Mouse (Mus musculus) v-Abl transformed pro-B cells (cell line): ENCODE data around the gene Mfsd11.
"Not testable (repeated sequence)": the region's sequence is repeated elsewhere in the genome, so short reads cannot be mapped to it uniquely, and the experiment has no call there.

Experiments used
- in situ Hi-C, 2 experiments: fragments of 400-800 bp; cut with MboI; formaldehyde crosslinking; loops; one replicate each; pipeline ENCODE4 v1.15.1; 2025; ENCODE audit not compliant: unreplicated experiment in 2 of 2

The Mfsd11 gene

DNA sequence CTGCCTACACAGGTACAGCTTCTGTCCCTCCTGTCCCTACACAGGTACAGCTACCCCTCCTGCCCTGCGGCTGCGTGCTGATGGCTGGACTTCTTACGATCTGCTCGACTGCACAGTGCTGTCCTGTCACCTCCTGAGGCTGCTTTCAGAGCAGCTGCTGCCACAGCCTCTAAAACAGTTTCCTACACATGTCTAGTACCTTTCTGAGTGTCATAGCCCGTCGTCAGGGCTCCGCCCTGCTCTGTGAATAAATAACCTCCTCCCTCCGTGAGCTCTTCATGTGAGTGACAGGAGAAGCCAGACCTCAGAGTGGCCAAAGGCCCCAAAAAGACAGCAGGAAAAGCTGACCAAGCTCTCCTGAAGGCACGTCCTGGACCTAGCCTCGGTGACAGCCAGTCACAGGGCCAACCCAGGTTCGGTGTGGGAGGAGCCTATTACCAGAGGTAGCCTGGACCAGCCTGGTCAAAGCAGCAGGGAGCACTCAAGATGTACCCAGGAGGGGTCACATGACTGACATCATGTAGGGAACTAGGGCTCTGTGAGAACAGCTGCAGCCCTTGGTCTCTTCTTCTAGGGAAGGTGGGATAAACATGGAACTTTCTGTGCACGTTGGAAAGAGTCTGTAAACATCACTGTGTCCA, 13.8 kb downstream of the Mfsd11 start:
- in situ Hi-C loops: loop anchor here in 1 of 2 experiments (25.0 kb wide), 1 partner anchor 971 kb away; the partner anchor contains the start of genes Afmid, Birc5 and Tk1

DNA sequence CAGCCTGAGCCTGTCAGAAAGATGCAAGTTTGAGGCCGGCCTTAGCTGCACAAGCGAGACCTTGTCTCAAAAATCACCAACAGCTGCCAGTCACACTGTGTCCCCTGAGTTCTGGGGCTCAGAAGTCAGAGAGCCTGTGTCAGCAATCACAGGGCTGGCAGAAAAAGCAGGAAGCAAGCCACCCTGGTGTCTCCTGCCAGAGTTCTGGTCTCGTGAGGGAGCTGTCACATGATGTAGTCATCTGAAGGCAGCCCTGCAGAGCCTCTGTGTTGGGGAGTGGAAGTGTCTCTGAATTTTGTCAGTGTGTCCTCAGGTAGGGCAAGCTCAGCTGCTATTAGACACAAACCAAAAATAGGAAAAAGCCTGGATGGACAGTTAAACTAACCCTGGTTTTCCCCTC, 15.9 kb downstream of the Mfsd11 start:
- in situ Hi-C loops: loop anchor here in 1 of 2 experiments (25.0 kb wide), 1 partner anchor 969 kb away; the partner anchor contains the start of genes Afmid, Birc5 and Tk1

DNA sequence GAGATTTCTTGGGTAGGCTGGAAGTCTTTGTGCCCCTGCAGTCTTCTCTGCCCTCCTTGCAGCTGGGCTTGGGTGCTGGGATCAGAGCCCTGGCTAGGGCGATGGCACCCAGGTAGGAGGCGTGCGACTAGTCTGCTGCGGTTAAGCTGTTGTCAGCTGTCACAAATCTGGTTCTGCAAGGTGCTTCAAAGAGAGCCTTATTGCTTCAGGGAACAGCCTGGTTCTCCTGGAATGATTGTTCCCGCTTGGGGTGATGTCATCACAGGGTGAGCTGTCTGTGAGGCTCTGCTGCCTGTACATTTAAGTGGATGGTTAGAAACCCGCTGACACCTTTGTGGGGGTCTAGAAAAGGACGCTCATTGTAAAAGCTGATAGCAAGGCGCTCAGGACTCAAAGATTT, 17.0 kb downstream of the Mfsd11 start:
- in situ Hi-C loops: loop anchor here in 1 of 2 experiments (25.0 kb wide), 1 partner anchor 968 kb away; the partner anchor contains the start of genes Afmid, Birc5 and Tk1

DNA sequence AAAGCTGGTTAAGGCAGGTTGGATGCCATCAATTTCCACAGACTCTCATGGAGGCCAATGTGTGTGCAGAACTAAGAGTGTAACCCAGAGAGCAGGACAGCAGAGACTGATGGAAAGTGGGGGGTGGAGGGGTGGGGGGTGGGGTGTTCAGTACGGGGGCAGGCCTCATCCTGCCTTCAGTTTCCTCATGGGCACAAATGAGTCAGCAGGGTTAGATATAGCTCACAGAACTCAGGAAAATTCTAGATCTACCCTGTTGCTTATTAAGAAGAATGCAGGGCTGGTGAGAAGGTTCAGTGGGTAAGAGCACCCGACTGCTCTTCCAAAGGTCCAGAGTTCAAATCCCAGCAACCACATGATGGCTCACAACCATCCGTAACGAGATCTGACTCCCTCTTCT, 17.4 kb downstream of the Mfsd11 start:
- in situ Hi-C loops: loop anchor here in 1 of 2 experiments (25.0 kb wide), 1 partner anchor 968 kb away; the partner anchor contains the start of genes Afmid, Birc5 and Tk1

DNA sequence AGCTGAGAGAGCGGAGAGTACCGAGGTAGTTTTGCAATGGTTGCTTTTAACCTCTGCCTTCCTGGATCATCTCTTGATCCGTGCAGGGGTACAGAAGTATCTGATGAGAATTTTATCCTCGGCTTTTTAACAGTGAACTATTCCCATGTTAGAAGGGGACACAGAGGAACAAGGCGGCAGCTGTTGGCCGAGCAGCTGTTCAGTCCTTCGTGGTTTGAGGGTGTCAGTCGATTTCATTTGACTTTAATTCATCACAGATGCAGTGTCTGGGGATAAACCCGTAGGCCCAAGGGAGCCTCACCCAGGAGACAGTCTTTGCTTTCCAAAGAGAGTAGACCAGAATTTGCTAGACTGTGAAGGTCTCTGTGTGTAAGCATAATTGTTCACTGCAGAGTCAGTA, 19.3 kb downstream of the Mfsd11 start:
- in situ Hi-C loops: loop anchor here in 1 of 2 experiments (25.0 kb wide), 1 partner anchor 966 kb away; the partner anchor contains the start of genes Afmid, Birc5 and Tk1

DNA sequence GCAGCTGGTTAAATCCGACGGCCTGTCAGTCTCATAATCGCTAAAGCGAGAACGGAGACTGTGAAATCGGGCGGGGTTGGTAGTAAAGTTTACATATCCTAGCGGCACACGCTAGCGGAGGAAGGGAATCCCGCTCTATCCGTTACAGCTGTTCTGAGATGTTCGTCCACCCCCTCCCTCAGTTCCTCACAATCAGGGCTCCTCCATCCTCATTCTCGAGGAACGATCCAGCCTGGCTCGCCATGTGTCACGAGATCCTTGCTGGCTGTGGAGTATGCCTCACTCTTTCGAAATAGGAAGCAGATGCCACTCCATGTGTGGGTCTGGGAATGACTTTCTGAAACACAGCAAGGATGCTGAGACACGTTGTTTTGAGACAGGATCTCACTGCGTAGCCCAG, 21.7 kb downstream of the Mfsd11 start:
- in situ Hi-C loops: loop anchor here in 1 of 2 experiments (25.0 kb wide), 1 partner anchor 963 kb away; the partner anchor contains the start of genes Afmid, Birc5 and Tk1

DNA sequence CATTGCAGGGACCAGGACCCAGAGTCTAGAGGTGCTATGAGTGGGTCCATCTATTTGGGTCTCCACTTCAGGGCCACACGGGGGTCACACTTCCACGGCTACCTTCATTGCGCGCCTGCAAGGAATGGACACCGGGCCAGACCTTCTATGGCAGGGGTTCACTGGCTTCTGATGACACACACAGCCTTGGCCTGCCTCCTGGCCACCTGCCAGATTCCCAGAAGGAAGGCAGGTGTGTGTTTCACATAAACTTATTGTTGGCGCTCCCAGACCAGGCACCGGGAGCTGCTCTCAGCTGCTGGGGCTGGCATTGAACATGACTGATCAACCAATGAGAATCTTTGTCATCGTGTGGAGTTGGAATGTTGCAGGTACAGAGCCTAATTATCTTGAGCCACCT, 26.2 kb downstream of the Mfsd11 start:
- in situ Hi-C loops: loop anchor here (25.0 kb wide), 2 partner anchors 309 to 484 kb away; partner anchors contain the start of gene Sept9 (in 1 of the 2)

DNA sequence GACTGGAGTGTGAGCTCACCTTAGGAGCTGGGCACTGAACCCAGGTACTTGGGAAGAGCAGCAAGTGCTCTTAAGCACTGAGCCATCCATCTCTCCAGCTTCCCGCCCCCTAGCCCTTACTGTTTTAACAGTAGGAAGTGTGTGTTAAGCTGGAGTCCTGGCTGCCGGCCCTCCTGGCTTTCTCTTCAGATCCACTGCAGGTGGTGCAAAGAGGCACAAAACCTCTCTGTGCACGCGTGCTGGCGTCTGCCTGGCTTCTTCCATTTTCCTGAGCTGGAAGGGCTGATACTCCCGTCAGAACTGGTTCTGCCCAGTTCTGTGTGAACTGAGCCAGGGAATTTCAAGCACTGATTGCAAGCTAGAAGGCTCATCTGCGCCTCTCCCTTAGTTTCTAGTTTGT, 28.6 kb downstream of the Mfsd11 start:
- in situ Hi-C loops: loop anchor here (10.0 to 25.0 kb wide), 4 partner anchors 134 to 481 kb away; partner anchors contain the start of gene Sept9 (in 1 of the 2)

DNA sequence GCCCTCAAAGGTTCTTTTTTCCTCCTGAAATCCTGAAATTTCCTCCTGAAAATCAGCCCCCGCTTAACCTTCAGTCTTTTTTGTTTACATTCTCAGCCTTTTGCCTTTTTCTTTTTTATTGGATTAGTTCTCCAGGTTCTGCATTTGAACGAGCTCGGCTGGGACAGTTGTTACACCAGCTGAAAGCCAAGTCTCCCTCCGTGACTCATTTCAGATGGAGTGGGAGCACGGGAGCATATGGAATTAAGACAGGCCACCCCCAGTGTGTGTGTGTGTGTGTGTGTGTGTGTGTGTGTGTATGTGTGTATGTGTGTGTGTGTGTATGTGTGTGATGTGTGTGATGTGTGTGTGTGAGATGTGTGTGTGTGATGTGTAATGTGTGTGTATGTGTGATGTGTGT, 29.2 kb downstream of the Mfsd11 start:
- in situ Hi-C loops: loop anchor here (10.0 to 25.0 kb wide), 4 partner anchors 133 to 481 kb away; partner anchors contain the start of gene Sept9 (in 1 of the 2)

DNA sequence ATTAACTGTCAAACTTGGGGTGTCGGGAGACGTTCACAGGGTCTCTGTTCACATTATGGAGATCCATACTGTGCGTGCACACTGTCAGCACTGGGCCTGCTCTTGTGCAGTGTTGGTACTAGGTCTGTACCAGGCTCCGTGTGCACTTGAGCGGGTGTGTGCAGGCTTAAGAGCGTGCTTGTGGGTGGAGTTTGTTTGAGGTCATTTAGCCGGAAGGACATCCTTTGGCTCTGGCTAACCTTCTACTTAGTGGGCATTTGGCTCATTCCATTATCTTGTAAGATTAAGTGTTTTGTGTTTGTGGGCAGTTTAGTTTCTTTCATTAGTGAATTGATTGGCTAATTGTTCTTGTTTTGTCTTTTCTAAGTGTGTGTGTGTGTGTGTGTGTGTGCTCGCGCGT, 30.2 kb downstream of the Mfsd11 start:
- in situ Hi-C loops: loop anchor here (10.0 to 25.0 kb wide), 4 partner anchors 132 to 480 kb away; partner anchors contain the start of gene Sept9 (in 1 of the 2)

DNA sequence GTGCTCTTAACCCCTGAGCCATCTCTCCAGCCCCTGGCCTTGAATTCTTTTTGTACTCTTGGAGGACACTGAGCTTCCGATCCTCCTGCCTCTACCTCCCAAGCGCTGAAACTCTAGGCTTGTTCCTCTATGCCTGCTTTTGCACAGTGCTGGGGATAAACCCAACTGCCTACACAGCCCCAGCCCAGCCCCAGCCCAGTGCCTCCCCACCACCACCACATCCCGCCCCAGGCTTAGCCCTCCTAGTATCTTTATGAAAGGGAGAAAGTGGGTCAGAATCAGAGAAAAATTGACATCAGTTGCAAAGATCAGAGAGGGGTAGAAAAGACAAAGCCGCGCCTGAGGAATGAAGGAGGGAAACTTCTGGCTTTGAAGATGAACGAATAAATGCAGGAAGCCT, 31.8 kb downstream of the Mfsd11 start:
- in situ Hi-C loops: loop anchor here (10.0 to 25.0 kb wide), 4 partner anchors 131 to 478 kb away; partner anchors contain the start of gene Sept9 (in 1 of the 2)

DNA sequence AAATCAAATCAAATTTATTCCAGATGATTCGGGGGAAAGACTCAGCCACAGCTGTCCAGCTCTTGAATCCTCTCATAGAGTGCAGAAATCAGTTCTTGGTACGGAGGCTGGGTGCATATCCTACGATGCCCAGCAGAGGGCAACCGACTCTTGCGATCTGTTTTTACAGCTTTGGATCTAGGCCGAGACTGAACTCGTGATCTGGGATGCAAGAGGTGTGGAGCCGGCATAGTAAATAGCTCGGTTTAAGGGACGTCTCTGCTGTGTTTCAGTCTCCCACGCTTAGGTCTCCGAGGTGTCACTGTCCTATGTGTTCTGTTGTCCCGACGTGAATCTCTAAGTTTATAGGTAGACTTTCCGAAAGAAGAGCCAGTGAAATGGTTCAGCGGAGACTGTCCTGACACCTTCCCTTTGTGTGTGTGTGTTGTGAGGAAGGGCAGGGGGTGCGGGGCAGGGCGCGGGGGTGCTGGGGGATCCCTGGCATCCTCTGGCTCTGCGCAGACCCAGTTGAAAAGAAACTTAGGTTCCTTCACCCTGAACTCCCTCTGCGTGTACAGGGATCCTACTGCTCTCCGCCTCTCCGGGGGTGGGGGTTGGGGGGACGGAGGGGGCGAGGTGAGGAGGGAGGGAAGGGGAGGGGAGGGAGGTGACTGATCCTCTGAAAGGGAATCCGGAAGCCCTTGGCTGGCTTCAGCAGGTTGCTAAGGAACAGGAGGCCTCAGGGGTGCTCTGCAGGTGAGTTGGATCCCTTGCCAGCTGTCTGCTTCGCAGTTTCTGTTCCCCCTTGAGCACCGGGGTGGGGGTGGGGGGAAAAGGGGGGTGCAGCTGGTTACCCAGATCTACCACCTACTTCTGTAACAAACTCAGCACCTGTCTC, 33.3 kb downstream of the Mfsd11 start:
- in situ Hi-C loops: loop anchor here (5.0 to 25.0 kb wide), 6 partner anchors 129 to 477 kb away; partner anchors contain the start of gene Sept9 (in 1 of the 2)

DNA sequence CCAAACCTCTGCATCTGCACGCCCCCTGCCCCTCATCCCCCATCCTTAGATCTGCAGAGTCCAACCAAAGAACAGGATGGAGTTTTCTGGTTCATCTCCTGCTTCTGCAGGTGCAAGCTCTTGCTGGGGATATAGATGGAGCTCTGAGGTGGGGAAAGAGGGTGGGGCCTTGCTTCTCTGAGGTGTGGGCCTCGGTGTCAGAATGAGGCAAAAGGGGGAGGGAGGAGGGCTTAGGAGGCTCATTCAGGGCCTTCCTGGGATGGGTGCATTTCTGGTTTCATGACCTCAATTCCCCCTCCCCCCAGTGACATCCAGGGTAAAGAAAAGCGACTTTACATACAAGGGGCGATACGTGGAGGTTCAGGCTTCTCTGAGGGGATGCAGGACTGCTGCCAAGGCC, 34.9 kb downstream of the Mfsd11 start:
- in situ Hi-C loops: loop anchor here (5.0 to 25.0 kb wide), 6 partner anchors 128 to 475 kb away; partner anchors contain the start of gene Sept9 (in 1 of the 2)

DNA sequence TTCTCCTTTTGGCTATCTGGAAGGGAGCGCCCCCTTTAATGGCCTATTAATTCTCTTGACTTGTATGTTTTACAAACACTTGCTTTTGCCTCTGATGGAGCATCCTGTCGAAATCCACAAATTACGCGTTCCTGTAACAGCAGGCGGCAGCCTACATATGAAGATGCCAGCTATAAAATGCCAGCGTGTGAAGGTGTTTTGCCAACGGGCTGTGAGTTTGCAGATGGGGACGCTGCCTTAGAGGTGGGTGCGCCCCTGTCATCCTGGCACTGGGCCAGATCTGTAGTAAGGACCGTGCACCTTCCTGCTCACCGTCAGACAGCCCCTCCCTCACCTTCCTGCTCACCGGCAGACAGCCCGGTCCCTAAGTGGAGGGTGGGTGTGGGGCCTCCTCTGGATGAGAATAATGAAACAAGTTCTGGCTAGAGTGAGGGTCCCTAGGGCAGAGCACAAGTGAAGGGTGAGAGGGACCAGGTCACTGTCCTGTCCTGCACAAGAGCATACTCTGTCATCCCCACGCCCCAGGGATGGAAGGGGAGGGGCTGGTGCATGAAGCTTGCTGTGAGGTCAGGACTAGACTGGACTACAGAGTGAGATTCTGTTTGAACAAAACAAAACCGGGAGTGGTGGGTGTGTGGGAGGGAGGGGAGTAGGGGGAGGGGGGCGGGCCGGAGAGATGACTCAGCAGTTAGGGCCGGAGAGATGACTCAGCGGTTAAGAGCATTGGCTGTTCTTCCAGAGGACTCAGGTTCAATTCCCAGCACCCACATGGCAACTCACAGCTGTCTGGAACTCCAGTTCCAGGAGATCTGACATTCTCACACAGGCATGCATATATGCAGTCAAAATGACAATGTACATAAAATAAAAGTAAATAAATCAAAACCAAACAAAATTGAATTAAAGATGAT, 41.5 kb downstream of the Mfsd11 start:
- in situ Hi-C loops: loop anchor here (25.0 kb wide), 2 partner anchors 294 to 469 kb away; partner anchors contain the start of gene Sept9 (in 1 of the 2)

DNA sequence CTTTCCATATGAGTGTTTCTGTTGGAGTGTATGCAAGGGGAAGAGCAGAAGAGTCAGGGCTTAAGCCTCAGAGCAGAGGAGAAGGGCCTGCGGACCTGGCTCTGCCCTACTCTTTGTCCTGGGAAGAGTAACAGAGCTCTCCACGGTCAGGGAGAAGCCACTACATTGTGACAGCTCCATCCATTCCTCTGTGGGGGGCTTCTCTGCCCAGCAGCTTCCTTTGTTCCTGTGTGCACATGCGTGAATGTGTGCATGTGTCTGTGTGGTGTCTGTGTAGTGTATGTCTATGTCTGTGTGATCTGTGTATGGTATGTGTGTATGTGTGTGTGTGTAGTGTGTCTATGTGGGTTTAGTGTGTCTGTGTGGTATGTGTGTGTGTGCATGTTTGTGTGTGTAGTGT, 43.2 kb downstream of the Mfsd11 start:
- in situ Hi-C loops: loop anchor here (25.0 kb wide), 2 partner anchors 292 to 467 kb away; partner anchors contain the start of gene Sept9 (in 1 of the 2)

DNA sequence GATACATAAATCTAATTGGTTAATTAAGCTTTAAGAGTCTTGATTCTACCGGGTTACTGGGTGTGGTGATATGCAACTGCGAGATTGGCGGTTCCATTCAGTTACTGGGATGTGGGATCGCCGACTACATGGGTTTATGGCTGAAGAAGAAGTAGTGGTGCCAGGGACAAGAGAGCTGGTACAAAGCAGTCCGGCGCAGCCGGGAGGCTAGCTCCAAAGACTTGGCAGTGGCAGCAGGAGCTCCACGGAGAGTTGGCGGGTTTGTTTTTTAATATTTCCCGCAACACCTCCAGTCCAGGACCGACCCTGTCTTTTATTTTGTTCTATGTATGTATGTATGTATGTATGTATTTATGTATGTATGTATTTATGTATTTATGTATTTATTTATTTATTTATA, 47.0 kb downstream of the Mfsd11 start:
- in situ Hi-C loops: loop anchor here (25.0 kb wide), 2 partner anchors 288 to 463 kb away; partner anchors contain the start of gene Sept9 (in 1 of the 2)

DNA sequence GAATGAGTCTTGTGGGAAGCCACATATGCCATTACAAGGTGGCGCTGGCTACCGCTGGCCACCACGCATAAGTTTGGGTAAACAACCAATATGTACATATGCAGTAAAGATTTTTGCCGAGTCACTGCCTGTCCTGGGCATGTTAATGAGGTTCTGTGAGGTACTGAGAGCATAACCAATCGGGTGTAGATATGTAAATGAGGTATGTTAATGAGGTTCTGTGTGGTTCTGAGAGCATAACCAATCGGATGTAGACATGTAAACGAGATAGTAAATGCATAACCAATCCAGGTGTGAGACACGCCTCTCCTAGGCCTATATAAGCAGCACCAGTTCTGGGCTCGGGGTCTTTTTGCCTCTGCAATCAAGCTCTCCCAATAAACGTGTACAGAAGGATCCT, 50.3 kb downstream of the Mfsd11 start:
- in situ Hi-C loops: not testable (repeated sequence)

DNA sequence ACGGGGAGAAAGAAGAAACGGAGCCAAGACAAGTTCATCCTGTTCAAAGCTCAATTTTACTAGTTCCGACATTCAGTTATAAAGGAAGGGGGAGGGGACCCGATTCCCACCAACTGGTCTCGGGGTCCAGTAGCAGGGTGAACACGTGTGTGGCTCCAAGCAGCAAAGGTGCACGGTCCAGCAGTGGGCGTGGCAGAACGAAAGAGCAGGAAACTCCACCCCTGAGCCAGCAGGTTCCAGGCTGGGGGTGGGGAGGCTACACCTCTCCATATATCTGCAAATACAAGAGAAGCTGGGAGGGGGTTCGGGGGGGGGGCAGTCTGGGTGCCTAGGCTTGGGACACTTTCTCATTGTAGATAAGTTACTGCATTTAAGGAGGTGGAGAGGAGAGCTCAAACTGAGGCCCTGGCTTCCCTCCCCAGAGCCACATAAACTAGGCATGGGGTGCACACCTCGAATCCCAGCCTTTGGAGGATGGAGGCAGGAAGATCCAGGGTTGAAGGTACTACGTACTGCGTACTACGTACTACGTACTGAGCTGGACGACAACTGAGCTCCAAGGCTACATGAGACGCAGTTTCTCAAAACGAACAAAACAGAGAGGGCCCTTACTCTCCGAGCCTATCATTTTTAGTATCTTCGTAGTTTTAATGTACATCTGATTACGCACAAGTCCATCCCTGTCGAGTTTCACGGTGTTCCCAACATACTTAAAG, 53.7 kb downstream of the Mfsd11 start:
- in situ Hi-C loops: no loop called here

DNA sequence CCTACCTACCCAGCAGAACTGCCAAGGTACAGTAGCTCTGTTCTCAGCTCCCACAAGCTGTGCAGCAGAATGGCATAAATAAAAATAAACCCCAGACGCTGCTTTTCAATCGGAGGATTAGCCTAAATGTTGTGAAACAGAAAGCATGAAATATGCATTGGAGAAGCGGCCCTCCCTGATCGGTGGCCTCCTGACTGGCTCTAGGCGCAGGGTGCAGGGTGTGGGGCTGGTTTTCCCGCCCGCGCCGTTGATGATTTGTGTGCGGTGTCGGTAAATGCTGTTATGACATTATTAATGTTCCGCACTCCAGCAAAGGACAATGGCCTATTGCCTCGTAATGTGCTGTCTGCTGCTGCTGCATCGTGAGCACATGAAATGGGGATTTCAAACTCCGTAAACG, 61.3 kb downstream of the Mfsd11 start:
- in situ Hi-C loops: no loop called here
